Mouse (Mus musculus): ENCODE measurements around the gene Hhipl2. TPM values are rescaled to one million over a fixed set of nuclear protein-coding genes. Genes with fewer than 3 reads are reported as not detected.

The Hhipl2 gene
- polyA plus RNA-seq (2012; rRNA removed) (0.03 and 0.79 TPM in 2 replicates), polyA plus RNA-seq (2014; fragmentation: Nextera tagmentation; extraction: Ambion mirVana) (not detected in 2 replicates)

DNA sequence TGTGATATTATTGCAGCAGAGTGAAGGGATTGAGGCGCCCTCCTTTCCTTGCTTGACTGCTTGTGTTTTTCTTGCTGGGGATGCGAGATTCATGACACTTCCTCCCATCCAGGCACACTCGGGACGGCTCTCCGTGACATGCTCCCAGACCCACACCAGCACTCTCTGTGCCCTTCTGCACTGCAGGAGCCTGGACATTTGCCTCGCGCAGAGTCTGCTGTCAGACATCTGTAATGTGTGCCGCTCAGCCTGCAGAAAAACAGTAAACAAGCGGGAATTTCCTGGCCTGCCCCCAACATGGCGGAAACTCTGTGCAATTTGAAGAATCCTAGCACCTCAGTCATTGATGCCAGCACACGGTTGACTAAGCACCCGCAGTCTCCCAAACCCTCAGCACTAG lies at the start of gene Hhipl2:
Gene Hhipl2 (plus strand): TSS at position 343 of the 400 bp plus-strand sequence.
- TF ChIP-seq CTCF (IDR thresholded peaks at IDR 0.05; ENCODE audit: low read depth), result no peak
- TF ChIP-seq EP300 (IDR thresholded peaks at IDR 0.05; ENCODE audit: low read depth), result no peak
- Histone ChIP-seq H3K4me2 (ENCODE audit: low read depth) (no peak within 1 kb of the TSS), H3K9ac (replicated peaks) (no peak within 1 kb of the TSS), H3K36me3 (replicated peaks; ENCODE audit: control insufficient read depth, insufficient read depth, low read depth) (no peaks in the 10 kb centered on the region), H3K27ac (no peak within 1 kb of the TSS), H3K4me3 (ENCODE audit: insufficient read depth in 1 of 2, low read depth in 2 of 2, low read length in 2 of 2) (no peak within 1 kb of the TSS), H3K9me3 (ENCODE audit: control insufficient read depth, low read length) (no peaks in the 10 kb centered on the region), H3K4me1 (replicated peaks; ENCODE audit: control insufficient read depth in 2 of 2, insufficient read depth in 2 of 2, low read length in 1 of 2) (no peaks in the 10 kb centered on the region), H3K27me3 (ENCODE audit: control insufficient read depth, insufficient read depth, low read length) (no peaks in the 10 kb centered on the region)
- ATAC-seq (ENCODE audit: insufficient read depth) (no peak), DNase-seq (ENCODE audit: low read depth in 3 of 3, low spot score in 3 of 3) (no peak)
- 66% methylated on average over 12 of the region's 12 CpGs for WGBS (ENCODE audit: insufficient replicate concordance)

DNA sequence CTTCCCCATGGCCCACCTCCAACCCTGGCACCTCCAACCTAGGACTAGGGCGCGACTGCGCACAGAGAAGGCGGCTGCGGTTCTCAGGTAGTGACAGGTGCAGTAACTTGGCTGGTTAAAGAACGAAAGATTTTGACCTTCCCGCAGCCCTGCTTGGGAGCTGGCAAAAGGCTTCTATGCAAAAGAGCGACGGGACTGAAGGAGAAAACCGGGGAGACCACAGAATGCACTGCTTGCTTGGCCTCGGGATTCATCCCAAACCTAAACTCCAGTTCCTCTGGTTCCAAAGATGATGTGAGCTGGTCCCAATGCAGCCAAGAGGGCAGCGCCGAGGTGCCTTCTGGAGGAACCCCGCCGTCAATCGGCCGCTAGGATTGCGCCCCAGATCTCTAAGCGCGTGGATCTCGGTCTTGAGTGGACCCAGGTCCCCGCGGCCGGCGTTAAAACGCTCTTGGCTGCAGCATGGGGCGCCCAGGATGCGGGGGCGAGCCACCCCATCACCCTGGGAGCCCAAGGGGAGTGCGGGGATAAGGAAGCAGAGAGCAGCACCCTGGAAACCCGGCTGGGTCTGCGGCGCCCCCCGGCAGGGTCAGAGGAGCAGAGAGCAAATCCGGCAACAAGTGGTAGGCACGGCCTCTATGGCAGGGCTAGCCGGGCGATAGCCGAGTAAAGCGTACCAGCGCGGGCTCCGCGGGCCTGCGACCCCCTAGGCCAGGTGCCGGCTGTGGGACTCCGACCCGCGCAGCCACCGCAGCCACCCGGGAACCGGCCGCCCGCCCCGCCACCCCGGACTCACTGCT lies 49.2 kb upstream of the Hhipl2 start:
- Histone ChIP-seq H3K4me2 (ENCODE audit: low read depth) (peak overlapping the region; percentile 97), H3K27ac (no peak overlapping the region), H3K36me3 (replicated peaks; ENCODE audit: control insufficient read depth, insufficient read depth, low read depth) (no peaks in the 10 kb centered on the region), H3K4me1 (replicated peaks; ENCODE audit: control insufficient read depth in 2 of 2, insufficient read depth in 2 of 2, low read length in 1 of 2) (peaks cover 0 to 8% of the 10 kb centered on the region in 2 experiments; a peak in 2 of 4 replicates), H3K4me3 (ENCODE audit: insufficient read depth in 1 of 2, low read depth in 2 of 2, low read length in 2 of 2) (peak overlapping the region; percentile 71 to 82), H3K27me3 (ENCODE audit: control insufficient read depth, insufficient read depth, low read length) (peaks cover 8% of the 10 kb centered on the region), H3K9me3 (ENCODE audit: control insufficient read depth, low read length) (no peaks in the 10 kb centered on the region), H3K9ac (replicated peaks) (peak overlapping the region; percentile 79)
- no peak for DNase-seq (ENCODE audit: low read depth in 3 of 3, low spot score in 3 of 3)
- TF ChIP-seq EP300 (IDR thresholded peaks at IDR 0.05; ENCODE audit: low read depth) (no peak), CTCF (IDR thresholded peaks at IDR 0.05; ENCODE audit: low read depth) (no peak; the same call in 1 of the 2 replicates)
- WGBS (ENCODE audit: insufficient replicate concordance), result 4% methylated on average over 56 of the region's 56 CpGs
- peak; percentile 59 for ATAC-seq (ENCODE audit: insufficient read depth)

DNA sequence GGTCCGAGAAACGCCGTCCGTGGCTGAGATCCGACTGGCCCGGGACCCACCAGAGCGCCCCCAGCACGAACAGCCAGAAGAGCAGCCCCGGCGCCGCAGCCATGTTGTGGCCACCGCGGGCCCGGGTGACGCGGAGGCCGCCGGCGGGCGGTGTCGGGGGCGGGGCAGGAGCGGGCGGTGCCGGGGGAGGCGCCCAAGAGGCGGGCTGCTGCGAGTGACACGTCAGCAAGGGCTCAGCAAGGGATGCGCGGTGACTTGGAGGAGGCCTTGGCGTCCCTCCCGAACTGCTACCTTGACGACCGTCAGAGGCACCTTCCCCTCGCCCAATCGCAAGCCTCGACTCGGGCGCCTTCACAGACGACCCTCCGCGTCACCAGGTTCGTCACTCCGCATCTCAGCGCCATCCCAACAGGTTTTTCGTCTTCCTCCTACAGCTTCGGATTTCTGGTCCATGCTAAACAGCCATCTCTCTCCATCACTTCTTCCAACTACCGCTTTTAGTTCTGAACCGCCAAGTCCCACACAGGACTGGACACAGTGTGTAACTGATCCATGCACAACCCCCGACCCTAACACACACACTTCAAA lies 48.5 kb upstream of the Hhipl2 start, which contains the start of gene Mia3:
Gene Mia3 (minus strand): TSS at position 127 of the 588 bp plus-strand sequence.
- no peak within 1 kb of the TSS for H3K27ac ChIP-seq
- 1% methylated on average over 39 of the region's 51 CpGs for WGBS (ENCODE audit: insufficient replicate concordance)
- ATAC-seq (ENCODE audit: insufficient read depth), result peak; percentile 99

DNA sequence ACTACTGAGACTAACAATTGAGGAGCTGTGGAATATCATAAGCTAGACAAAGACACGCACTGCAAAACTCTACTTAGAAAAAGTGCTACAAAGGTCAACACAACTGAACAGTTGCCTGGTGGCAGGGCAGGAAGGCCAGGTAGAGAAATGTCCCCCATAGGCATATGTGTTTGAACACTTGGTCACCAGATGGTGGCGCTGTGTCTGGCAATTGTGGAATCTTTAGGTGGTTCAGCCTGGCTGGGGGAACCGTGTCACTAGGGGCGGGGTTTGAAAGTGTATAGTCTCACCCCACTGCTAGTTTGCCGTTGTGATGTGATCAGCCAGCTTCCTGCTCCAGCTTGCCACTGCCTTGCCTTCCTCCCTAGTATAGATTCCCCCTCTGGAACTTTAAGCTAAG lies 43.3 kb upstream of the Hhipl2 start:
- 62% methylated on average over 5 of the region's 5 CpGs for WGBS (ENCODE audit: insufficient replicate concordance)
- Histone ChIP-seq H3K4me3 (ENCODE audit: insufficient read depth in 1 of 2, low read depth in 2 of 2, low read length in 2 of 2) (no peak overlapping the region), H3K4me2 (ENCODE audit: low read depth) (no peak overlapping the region), H3K9me3 (ENCODE audit: control insufficient read depth, low read length) (no peaks in the 10 kb centered on the region; the same call in 1 of the 2 replicates), H3K27ac (no peak overlapping the region), H3K4me1 (replicated peaks; ENCODE audit: control insufficient read depth in 2 of 2, insufficient read depth in 2 of 2, low read length in 1 of 2) (peaks cover 0 to 10% of the 10 kb centered on the region in 2 experiments; a peak in 2 of 4 replicates), H3K9ac (replicated peaks) (no peak overlapping the region), H3K36me3 (replicated peaks; ENCODE audit: control insufficient read depth, insufficient read depth, low read depth) (no peaks in the 10 kb centered on the region), H3K27me3 (ENCODE audit: control insufficient read depth, insufficient read depth, low read length) (no peaks in the 10 kb centered on the region)
- DNase-seq (ENCODE audit: low read depth in 3 of 3, low spot score in 3 of 3), result no peak
- TF ChIP-seq EP300 (IDR thresholded peaks at IDR 0.05; ENCODE audit: low read depth) (no peak), CTCF (IDR thresholded peaks at IDR 0.05; ENCODE audit: low read depth) (peak; percentile 31; the same call in 1 of the 2 replicates)
- no peak for ATAC-seq (ENCODE audit: insufficient read depth)

More for the DNA sequence above, 48.5 kb upstream of the Hhipl2 start, which contains the start of gene Mia3:
- Histone ChIP-seq H3K27me3 (ENCODE audit: control insufficient read depth, insufficient read depth, low read length) (peaks cover 8% of the 10 kb centered on the region), H3K4me3 (ENCODE audit: insufficient read depth in 1 of 2, low read depth in 2 of 2, low read length in 2 of 2) (peak within 1 kb of the TSS; percentile 71 to 82), H3K36me3 (replicated peaks; ENCODE audit: control insufficient read depth, insufficient read depth, low read depth) (no peaks in the 10 kb centered on the region), H3K9ac (replicated peaks) (peak within 1 kb of the TSS; percentile 79), H3K9me3 (ENCODE audit: control insufficient read depth, low read length) (no peaks in the 10 kb centered on the region), H3K4me2 (ENCODE audit: low read depth) (peak within 1 kb of the TSS; percentile 97), H3K4me1 (replicated peaks; ENCODE audit: control insufficient read depth in 2 of 2, insufficient read depth in 2 of 2, low read length in 1 of 2) (peaks cover 0 to 8% of the 10 kb centered on the region in 2 experiments; a peak in 2 of 4 replicates)
- DNase-seq (ENCODE audit: low read depth in 3 of 3, low spot score in 3 of 3), result peak; percentile 75 to 76 (median 76)
- TF ChIP-seq EP300 (IDR thresholded peaks at IDR 0.05; ENCODE audit: low read depth), result no peak
- peak; percentile 33 for TF ChIP-seq CTCF (IDR thresholded peaks at IDR 0.05; ENCODE audit: low read depth)

DNA sequence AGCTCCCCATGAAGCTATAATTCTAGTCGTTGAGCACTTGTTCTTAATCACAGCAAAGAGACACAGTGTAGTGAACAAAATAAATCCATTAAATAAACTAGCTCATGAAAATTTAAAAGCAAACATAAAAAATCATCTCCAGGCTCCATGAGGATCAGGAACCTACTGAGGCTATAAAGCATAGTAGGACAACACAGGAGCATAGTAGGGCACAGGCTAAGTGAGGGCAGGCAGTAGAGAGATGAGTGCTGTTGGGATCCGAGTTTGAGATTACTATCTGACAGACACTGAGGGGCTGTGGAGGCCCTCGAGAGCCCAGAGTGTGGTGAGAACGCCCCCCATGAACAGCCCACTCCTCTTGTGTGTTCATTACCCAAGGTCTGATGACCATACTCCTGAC lies 41.0 kb upstream of the Hhipl2 start:
- Histone ChIP-seq H3K36me3 (replicated peaks; ENCODE audit: control insufficient read depth, insufficient read depth, low read depth) (no peaks in the 10 kb centered on the region), H3K4me2 (ENCODE audit: low read depth) (no peak overlapping the region), H3K27ac (no peak overlapping the region), H3K9me3 (ENCODE audit: control insufficient read depth, low read length) (no peaks in the 10 kb centered on the region; the same call in 1 of the 2 replicates), H3K9ac (replicated peaks) (no peak overlapping the region), H3K4me3 (ENCODE audit: insufficient read depth in 1 of 2, low read depth in 2 of 2, low read length in 2 of 2) (no peak overlapping the region), H3K4me1 (replicated peaks; ENCODE audit: control insufficient read depth in 2 of 2, insufficient read depth in 2 of 2, low read length in 1 of 2) (peaks cover 0 to 5% of the 10 kb centered on the region in 2 experiments; a peak in 2 of 4 replicates), H3K27me3 (ENCODE audit: control insufficient read depth, insufficient read depth, low read length) (no peaks in the 10 kb centered on the region)
- ATAC-seq (ENCODE audit: insufficient read depth) (no peak), DNase-seq (ENCODE audit: low read depth in 3 of 3, low spot score in 3 of 3) (no peak)
- 52% methylated on average over 4 of the region's 4 CpGs for WGBS (ENCODE audit: insufficient replicate concordance)
- TF ChIP-seq CTCF (IDR thresholded peaks at IDR 0.05; ENCODE audit: low read depth), result no peak
- TF ChIP-seq EP300 (IDR thresholded peaks at IDR 0.05; ENCODE audit: low read depth), result no peak
